In the genomic region with DNA sequence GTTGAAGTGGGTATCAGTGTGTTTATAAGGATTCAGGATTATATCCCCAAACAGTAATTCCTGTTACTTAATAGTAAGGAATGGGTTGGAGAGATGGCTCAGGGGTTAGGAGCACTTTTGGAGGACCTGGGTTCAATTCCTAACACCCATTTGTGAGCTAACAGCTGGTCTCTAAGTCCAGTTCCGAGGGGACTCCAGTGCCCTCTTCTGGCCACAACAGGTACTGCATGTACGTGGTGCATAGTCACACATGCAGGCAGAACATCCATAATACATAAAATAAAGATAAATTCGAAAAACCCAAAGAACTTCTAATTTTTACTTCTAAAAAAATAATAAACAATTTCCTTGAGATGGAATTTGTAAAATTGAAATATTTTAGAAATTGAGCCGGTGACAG, we compare ENCODE assay signal across 9 mouse cellular contexts. TPM values are rescaled to one million over a fixed set of nuclear protein-coding genes. Genes with fewer than 3 reads are reported as not detected.
DNase-seq lines count a peak whose midpoint lies in the region; ATAC-seq and TF ChIP-seq lines count a peak whose summit lies in the region.
"Had no signal": no experiment of that assay in that cellular context is flagged by ENCODE, and none has a peak within 500 bp of the region (broad histone marks: within the 10 kb centered on the region; RNA-seq: fewer than 3 reads in every experiment).

No protein-coding gene starts in this region.

- no peak overlapping the region for H3K27ac ChIP-seq in kidney, postnatal 0 days
- H3K27ac ChIP-seq in kidney, embryonic 14.5 days (ENCODE audit: low read depth, low read length): no peak overlapping the region
- no peak overlapping the region for H3K27ac ChIP-seq in liver, postnatal 0 days (ENCODE audit: low read depth)
- H3K27ac ChIP-seq in heart, embryonic 12.5 days (ENCODE audit: poor library complexity, severe bottlenecking): no peak overlapping the region
- H3K27ac ChIP-seq: hindbrain, embryonic 12.5 days had no signal

- no peaks in the 10 kb centered on the region for H3K4me1 ChIP-seq in kidney, postnatal 0 days (replicated peaks; ENCODE audit: insufficient read depth, low read length)
- no peaks in the 10 kb centered on the region for H3K4me1 ChIP-seq in kidney, embryonic 14.5 days (ENCODE audit: control insufficient read depth, insufficient read depth, low read length)
- no peaks in the 10 kb centered on the region for H3K4me1 ChIP-seq in G1E (ENCODE audit: insufficient read depth, low read depth, low read length)
- H3K4me1 ChIP-seq in liver, postnatal 0 days (ENCODE audit: insufficient read depth): no peaks in the 10 kb centered on the region
- 0 out of 2 replicates have a peak, but pooled peaks cover 3% of the 10 kb centered on the region for H3K4me1 ChIP-seq in heart, embryonic 12.5 days (replicated peaks)
- H3K4me1 ChIP-seq: hindbrain, embryonic 12.5 days had no signal

- no peak overlapping the region for H3K4me2 ChIP-seq in kidney, postnatal 0 days (ENCODE audit: low read length)
- H3K4me2 ChIP-seq in kidney, embryonic 14.5 days (replicated peaks; ENCODE audit: low read depth, low read length): no peak overlapping the region
- no peak overlapping the region for H3K4me2 ChIP-seq in liver, postnatal 0 days (ENCODE audit: low read depth, low read length)
- H3K4me2 ChIP-seq in heart, embryonic 12.5 days: no peak overlapping the region
- H3K4me2 ChIP-seq: hindbrain, embryonic 12.5 days had no signal

- no peak for DNase-seq in kidney, postnatal 0 days (ENCODE audit: low spot score)
- peak; percentile 48 to 52 for DNase-seq in B cell, adult 2 months
- DNase-seq in G1E (ENCODE audit: low spot score): no peak
- no peak for DNase-seq in liver, postnatal 0 days
- DNase-seq in urinary bladder, postnatal 36 days (ENCODE audit: low spot score in 2 of 2): no peak

- no peaks in the 10 kb centered on the region for H3K9me3 ChIP-seq in kidney, postnatal 0 days (replicated peaks; ENCODE audit: low read length)
- no peaks in the 10 kb centered on the region for H3K9me3 ChIP-seq in kidney, embryonic 14.5 days (ENCODE audit: control insufficient read depth, low read length)
- H3K9me3 ChIP-seq in G1E (replicated peaks): 0 out of 2 replicates have a peak, but pooled peaks cover 2% of the 10 kb centered on the region
- H3K9me3 ChIP-seq in liver, postnatal 0 days (ENCODE audit: low read length): no peaks in the 10 kb centered on the region
- peaks cover 11% of the 10 kb centered on the region; the same call in 1 of the 2 replicates for H3K9me3 ChIP-seq in heart, embryonic 12.5 days (replicated peaks)
- H3K9me3 ChIP-seq: hindbrain, embryonic 12.5 days had no signal

- no peak overlapping the region for H3K4me3 ChIP-seq in kidney, postnatal 0 days (replicated peaks; ENCODE audit: low read depth, low read length)
- no peak overlapping the region for H3K4me3 ChIP-seq in kidney, embryonic 14.5 days (ENCODE audit: low read length)
- no peak overlapping the region for H3K4me3 ChIP-seq in G1E (ENCODE audit: low read depth, low read length)
- no peak overlapping the region for H3K4me3 ChIP-seq in liver, postnatal 0 days (ENCODE audit: low read depth, low read length)
- no peak overlapping the region for H3K4me3 ChIP-seq in heart, embryonic 12.5 days
- H3K4me3 ChIP-seq: hindbrain, embryonic 12.5 days had no signal

- H3K9ac ChIP-seq in kidney, postnatal 0 days (ENCODE audit: low read depth, low read length): no peak overlapping the region
- no peak overlapping the region for H3K9ac ChIP-seq in kidney, embryonic 14.5 days (ENCODE audit: low read depth, low read length)
- H3K9ac ChIP-seq in liver, postnatal 0 days (replicated peaks): no peak overlapping the region
- no peak overlapping the region for H3K9ac ChIP-seq in heart, embryonic 12.5 days
- H3K9ac ChIP-seq: hindbrain, embryonic 12.5 days had no signal

- H3K36me3 ChIP-seq in kidney, postnatal 0 days (ENCODE audit: insufficient read depth, low read length): peaks cover 14% of the 10 kb centered on the region; the same call in 1 of the 2 replicates
- H3K36me3 ChIP-seq in kidney, embryonic 14.5 days (ENCODE audit: control insufficient read depth, insufficient read depth, low read length): peaks cover 4% of the 10 kb centered on the region; the same call in 1 of the 2 replicates
- H3K36me3 ChIP-seq in G1E (replicated peaks): peaks cover 69% of the 10 kb centered on the region
- H3K36me3 ChIP-seq in liver, postnatal 0 days (replicated peaks; ENCODE audit: insufficient read depth, low read length): peaks cover 17% of the 10 kb centered on the region
- peaks cover 51% of the 10 kb centered on the region for H3K36me3 ChIP-seq in heart, embryonic 12.5 days

- H3K27me3 ChIP-seq in kidney, postnatal 0 days (ENCODE audit: insufficient read depth, low read length): no peaks in the 10 kb centered on the region
- H3K27me3 ChIP-seq in kidney, embryonic 14.5 days (ENCODE audit: control insufficient read depth, insufficient read depth, low read length): no peaks in the 10 kb centered on the region
- H3K27me3 ChIP-seq in G1E (ENCODE audit: insufficient read depth, low read length): no peaks in the 10 kb centered on the region
- no peaks in the 10 kb centered on the region for H3K27me3 ChIP-seq in liver, postnatal 0 days (ENCODE audit: insufficient read depth, low read length)
- no peaks in the 10 kb centered on the region for H3K27me3 ChIP-seq in heart, embryonic 12.5 days (replicated peaks)
- H3K27me3 ChIP-seq: hindbrain, embryonic 12.5 days had no signal

- peak; percentile 59 for TF ChIP-seq CTCF in kidney, postnatal 0 days (IDR thresholded peaks at IDR 0.05; ENCODE audit: low read depth)
- peak; percentile 61; the same call in 1 of the 2 replicates for TF ChIP-seq CTCF in G1E (IDR thresholded peaks at IDR 0.05; ENCODE audit: low read depth, low read length)
- peak; percentile 76 for TF ChIP-seq CTCF in liver, postnatal 0 days (IDR thresholded peaks at IDR 0.05; ENCODE audit: low read depth)

- no peak for TF ChIP-seq EP300 in liver, postnatal 0 days (IDR thresholded peaks at IDR 0.05; ENCODE audit: low read depth)

- no peak for ATAC-seq in kidney, postnatal 0 days (replicated peaks; ENCODE audit: low FRiP score, low read depth)
- ATAC-seq in kidney, embryonic 14.5 days (ENCODE audit: low FRiP score, low TSS enrichment): no peak
- ATAC-seq in G1E (ENCODE audit: extremely low read depth, insufficient number of reproducible peaks, low FRiP score, poor library complexity, severe bottlenecking): no peak
- no peak for ATAC-seq in liver, postnatal 0 days
- no peak for ATAC-seq in inflammation-experienced regulatory T-cells, adult 6 months
- no peak for ATAC-seq in heart, embryonic 12.5 days (ENCODE audit: insufficient number of reproducible peaks, low FRiP score)

- WGBS in kidney, postnatal 0 days: 89% methylated on average over 4 of the region's 4 CpGs
- 89% methylated on average over 4 of the region's 4 CpGs for WGBS in kidney, embryonic 14.5 days
- WGBS in liver, postnatal 0 days (ENCODE audit: insufficient replicate concordance): 78% methylated on average over 4 of the region's 4 CpGs
- 84% methylated on average over 4 of the region's 4 CpGs for WGBS in heart, embryonic 12.5 days

RNA-seq across cellular contexts. Expression of gene Vps8, which starts 47.5 kb away (rescaled TPM):
- 28.8 and 34.4 TPM in 2 replicates for polyA plus RNA-seq in kidney, postnatal 0 days (2015; fragmentation: Nextera tagmentation; extraction: Ambion mirVana)
- 6.1 and 14.2 TPM in 2 replicates for polyA plus RNA-seq in kidney, embryonic 14.5 days (2014; fragmentation: Nextera tagmentation; extraction: Ambion mirVana)
- total RNA-seq in G1E (2014; fragmentation: Nextera tagmentation) (34.9 and 50.1 TPM in 2 replicates), G1E (2017) (26.2 TPM in 2 replicates)
- 30.3 and 43.3 TPM in 2 replicates for polyA plus RNA-seq in G1E (2012)
- polyA plus RNA-seq in liver, postnatal 0 days (2015; fragmentation: Nextera tagmentation; extraction: Ambion mirVana): 2.1 and 3.1 TPM in 2 replicates
- 10 to 100 TPM in 2 of 3 experiments, 1 to 10 TPM in 1; 9.4 to 15.8 (median 12.9) TPM for polyA plus RNA-seq in inflammation-experienced regulatory T-cells, adult 6 months (2017; shearing (Covaris generic))
- polyA plus RNA-seq in heart, embryonic 12.5 days (2016; fragmentation: Nextera tagmentation; extraction: Ambion mirVana): 28.1 and 29.2 TPM in 2 replicates

Comparison
In these comparisons a context has a peak if more than half of its experiments do, and no peak if none do; other contexts are left out.
1. DNase-seq: peak in B cell, adult 2 months (2 of 2); none in kidney, postnatal 0 days (single experiment), G1E (single experiment), liver, postnatal 0 days (single experiment) and urinary bladder, postnatal 36 days (0 of 2).
2. Peak in every context shown above with its lines, with median percentiles within 50 percentile points of each other: CTCF ChIP-seq.